Mouse (Mus musculus): ENCODE measurements around the gene Hamp2. TPM values are rescaled to one million over a fixed set of nuclear protein-coding genes. Genes with fewer than 3 reads are reported as not detected.

The Hamp2 gene
- not detected in 4 replicates for total RNA-seq (2023)

GRCm38 (mm10) chr7:30924581-30924980, at the start of gene Hamp2:
Hamp2 (minus strand) TSS chr7:30924681.

GRCm38 (mm10) chr7:30973501-30974289, 49.2 kb upstream of the Hamp2 start, which contains the start of gene Fam187b:
Fam187b (plus strand) TSS chr7:30973790.

GRCm38 (mm10) chr7:30973251-30973500, 48.7 kb upstream of the Hamp2 start, which contains the start of gene Lsr:
Lsr (minus strand) TSS chr7:30973464.

GRCm38 (mm10) chr7:30956756-30957366, 32.4 kb upstream of the Hamp2 start, which contains the start of gene Usf2:
Usf2 (minus strand) TSS chr7:30956803.

GRCm38 (mm10) chr7:30943909-30944635, 19.6 kb upstream of the Hamp2 start, which contains the start of gene Hamp:
Hamp (minus strand) TSS chr7:30944032.

GRCm38 (mm10) chr7:30914732-30915131, 9.7 kb downstream of the Hamp2 start, which contains the start of gene Mag:
Mag (minus strand) TSS chr7:30914873.

GRCm38 (mm10) chr7:30880176-30880575, 44.3 kb downstream of the Hamp2 start, which contains the start of gene Cd22:
Cd22 (minus strand) TSS chr7:30880342.

Other genes starting within 250 kb of the Hamp2 start
- not detected in 4 replicates for gene 2200002J24Rik, start 225.8 kb downstream of the Hamp2 start, total RNA-seq (2023)
- 0.85 to 3.1 TPM in 2 of 4 replicates, not detected in the others for gene Atp4a, start 212.5 kb downstream of the Hamp2 start, total RNA-seq (2023)
- 34.4 to 45.7 TPM (median 41.2 TPM) in 4 replicates for gene Tmem147, start 195.1 kb downstream of the Hamp2 start, total RNA-seq (2023)
- gene Gapdhs, start 181.0 kb downstream of the Hamp2 start, total RNA-seq (2023) = not detected in 4 replicates
- gene Sbsn, start 173.2 kb downstream of the Hamp2 start, total RNA-seq (2023) = 2.3 to 5.4 TPM (median 3.3 TPM) in 4 replicates
- not detected in 4 replicates for gene Dmkn, start 160.9 kb downstream of the Hamp2 start, total RNA-seq (2023)
- not detected in 4 replicates for gene Krtdap, start 136.8 kb downstream of the Hamp2 start, total RNA-seq (2023)
- 13.9 to 20.5 TPM (median 17.6 TPM) in 4 replicates for gene Ffar2, start 100.9 kb downstream of the Hamp2 start, total RNA-seq (2023)
- gene Ffar3, start 68.5 kb downstream of the Hamp2 start, total RNA-seq (2023) = 1.0 to 2.0 TPM (median 1.4 TPM) in 4 replicates
- gene Ffar1, start 63.1 kb downstream of the Hamp2 start, total RNA-seq (2023) = 25.4 to 28.3 TPM (median 27.3 TPM) in 4 replicates
- gene Cd22, start 44.3 kb downstream of the Hamp2 start, total RNA-seq (2023) = 1,001 to 1,218 TPM (median 1,131 TPM) in 4 replicates
- gene Mag, start 9.8 kb downstream of the Hamp2 start, total RNA-seq (2023) = not detected in 4 replicates
- not detected in 4 replicates for gene Hamp, start 19.4 kb upstream of the Hamp2 start, total RNA-seq (2023)
- gene Usf2, start 32.1 kb upstream of the Hamp2 start, total RNA-seq (2023) = 135 to 161 TPM (median 150 TPM) in 4 replicates
- gene Lsr, start 48.8 kb upstream of the Hamp2 start, total RNA-seq (2023) = 0.61 to 1.8 TPM (median 1.3 TPM) in 4 replicates
- gene Fam187b, start 49.1 kb upstream of the Hamp2 start, total RNA-seq (2023) = 0.48 TPM in 1 of 4 replicates, not detected in the others
- 102 to 136 TPM (median 120 TPM) in 4 replicates for gene Fxyd5, start 117.8 kb upstream of the Hamp2 start, total RNA-seq (2023)
- gene Fxyd7, start 126.8 kb upstream of the Hamp2 start, total RNA-seq (2023) = not detected in 4 replicates
- not detected in 4 replicates for gene Fxyd1, start 132.5 kb upstream of the Hamp2 start, total RNA-seq (2023)
- 0.17 TPM in 1 of 4 replicates, not detected in the others for gene Lgi4, start 134.7 kb upstream of the Hamp2 start, total RNA-seq (2023)
- gene Fxyd3, start 152.0 kb upstream of the Hamp2 start, total RNA-seq (2023) = not detected in 4 replicates
- gene Hpn, start 190.6 kb upstream of the Hamp2 start, total RNA-seq (2023) = 1.1 TPM in 1 of 4 replicates, not detected in the others
- gene Scn1b, start 202.3 kb upstream of the Hamp2 start, total RNA-seq (2023) = 0.40 to 1.1 TPM in 2 of 4 replicates, not detected in the others
- gene Gramd1a, start 231.2 kb upstream of the Hamp2 start, total RNA-seq (2023) = 217 to 247 TPM (median 231 TPM) in 4 replicates